Mouse (Mus musculus) G1E (cell line): ENCODE data around the gene Sfxn2. TPM values are rescaled to one million over a fixed set of nuclear protein-coding genes. Genes with fewer than 3 reads are reported as not detected.

Experiments
- ATAC-seq: 2 replicates; pipeline ENCODE4 v1.8.0; 2016; ENCODE audit warnings: mild to moderate bottlenecking; ENCODE audit not compliant: insufficient number of reproducible peaks, poor library complexity, low FRiP score, severe bottlenecking; ENCODE audit errors: extremely low read depth
- DNase-seq: peaks from one replicate; pipeline ENCODE4 v3.0.0; 2012; ENCODE audit warnings: low spot score
- H3K27me3 ChIP-seq: 2 replicates; pipeline ENCODE4 v1.6.1; 2012; ENCODE audit warnings: mild to moderate bottlenecking, low read length, inconsistent platforms; ENCODE audit not compliant: insufficient read depth
- H3K36me3 ChIP-seq: replicated peaks from 2 replicates; pipeline ENCODE3; 2012; ENCODE audit warnings: mild to moderate bottlenecking, inconsistent platforms
- H3K4me1 ChIP-seq: 2 replicates; pipeline ENCODE4 v1.6.1; 2012; ENCODE audit warnings: low read depth, low read length, inconsistent platforms, mixed read lengths; ENCODE audit not compliant: insufficient read depth
- H3K4me3 ChIP-seq: 2 replicates; pipeline ENCODE4 v1.5.1; 2012; ENCODE audit warnings: low read depth, mild to moderate bottlenecking, inconsistent platforms, low read length, moderate library complexity, mixed read lengths
- H3K9me3 ChIP-seq: replicated peaks from 2 replicates; pipeline ENCODE4 v1.6.1; 2012; ENCODE audit warnings: inconsistent platforms
- CTCF ChIP-seq: IDR thresholded peaks from 2 replicates; pipeline ENCODE4 v1.5.1; 2012; ENCODE audit warnings: low read depth, low read length, inconsistent platforms, mixed read lengths
- GATA1 ChIP-seq: IDR thresholded peaks from 2 replicates; pipeline ENCODE4 v1.6.1; 2012; ENCODE audit warnings: borderline replicate concordance, low read length, inconsistent platforms, mixed read lengths
- GATA2 ChIP-seq: IDR thresholded peaks from 2 replicates; pipeline ENCODE4 v1.6.1; 2012; ENCODE audit warnings: low read depth, low read length, inconsistent platforms, borderline replicate concordance
- POLR2AphosphoS5 ChIP-seq: IDR thresholded peaks from 2 replicates; pipeline ENCODE4 v1.6.1; 2012; ENCODE audit warnings: low read depth, low read length, inconsistent platforms; ENCODE audit not compliant: insufficient replicate concordance
- TAL1 ChIP-seq: conservative IDR thresholded peaks from 2 replicates; pipeline ENCODE4 v1.6.1; 2012; ENCODE audit warnings: low read depth, low read length, inconsistent platforms, mixed read lengths
- polyA plus RNA-seq: library from polyadenylated mRNA; stranded (reverse); fragments of >175 nt; gene quantifications from 2 replicates; pipeline ENCODE4 v1.2.3, GENCODE M21; 2012
- total RNA-seq, 2 experiments: library from RNA; stranded (forward) in 1 of 2; stranded (reverse) in 1 of 2; fragments of 200-1000 nt in 1 of 2; fragments of >200 nt in 1 of 2; fragmentation: Nextera tagmentation in 1 of 2; gene quantifications; 2 replicates each; pipeline ENCODE4 v1.2.3; 2014 to 2017

The Sfxn2 gene
- total and polyA plus RNA-seq, 3 experiments, result 1.6 to 5.9 (median 2.3) TPM

DNA sequence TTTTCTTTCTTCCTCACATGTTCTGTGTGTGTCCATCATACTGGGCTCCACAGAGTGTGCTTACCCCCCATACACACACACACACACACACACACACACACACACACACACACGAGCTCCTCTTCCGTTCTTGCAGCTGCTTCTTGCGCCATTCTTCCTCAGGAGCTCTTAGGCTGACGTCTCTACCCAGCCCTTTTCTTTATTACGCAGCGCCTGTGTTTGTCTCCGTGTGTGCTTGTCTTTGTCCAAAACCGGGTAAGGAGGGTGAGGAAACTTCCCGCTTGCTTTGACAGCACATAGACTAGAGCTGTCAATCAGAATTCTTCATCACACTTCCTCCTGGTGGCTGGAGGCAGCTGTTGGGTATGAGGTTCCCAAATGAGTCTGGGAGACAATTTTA lies 45.2 kb downstream of the Sfxn2 start:
- no peak for ATAC-seq
- TF ChIP-seq GATA1 (no peak), POLR2AphosphoS5 (no peak), TAL1 (no peak), CTCF (no peak), GATA2 (no peak)
- DNase-seq, result no peak
- Histone ChIP-seq H3K27me3 (peaks cover 2% of the 10 kb centered on the region; the same call in 1 of the 2 replicates), H3K4me3 (no peak overlapping the region), H3K9me3 (no peaks in the 10 kb centered on the region), H3K4me1 (peaks cover 15% of the 10 kb centered on the region), H3K36me3 (peaks cover 99% of the 10 kb centered on the region)

DNA sequence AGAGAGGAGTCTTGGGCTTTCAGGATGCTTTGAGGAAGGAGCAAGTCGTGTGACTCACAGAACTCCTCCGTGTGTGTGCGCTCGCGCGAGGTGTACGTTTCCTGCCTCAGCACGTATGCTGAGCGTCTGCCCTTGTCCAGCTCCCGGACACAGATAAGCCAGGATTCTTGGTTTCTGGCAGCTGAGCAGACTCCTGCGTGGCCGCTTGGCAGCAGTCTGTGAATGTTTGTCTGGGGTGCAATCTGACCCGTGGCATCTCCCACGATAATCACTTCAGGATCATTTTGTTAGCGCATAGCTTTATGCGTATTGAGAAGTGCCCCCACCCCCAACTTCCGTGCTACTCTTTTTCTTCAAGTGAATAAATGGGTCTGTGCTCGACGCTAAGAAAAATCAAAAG lies 45.8 kb downstream of the Sfxn2 start:
- Histone ChIP-seq H3K9me3 (no peaks in the 10 kb centered on the region), H3K27me3 (peaks cover 2% of the 10 kb centered on the region; the same call in 1 of the 2 replicates), H3K36me3 (peaks cover 99% of the 10 kb centered on the region), H3K4me1 (peaks cover 11% of the 10 kb centered on the region; the same call in 1 of the 2 replicates), H3K4me3 (no peak overlapping the region)
- DNase-seq (no peak), ATAC-seq (no peak)
- TF ChIP-seq POLR2AphosphoS5 (no peak), TAL1 (no peak), GATA1 (no peak), GATA2 (no peak), CTCF (no peak)

DNA sequence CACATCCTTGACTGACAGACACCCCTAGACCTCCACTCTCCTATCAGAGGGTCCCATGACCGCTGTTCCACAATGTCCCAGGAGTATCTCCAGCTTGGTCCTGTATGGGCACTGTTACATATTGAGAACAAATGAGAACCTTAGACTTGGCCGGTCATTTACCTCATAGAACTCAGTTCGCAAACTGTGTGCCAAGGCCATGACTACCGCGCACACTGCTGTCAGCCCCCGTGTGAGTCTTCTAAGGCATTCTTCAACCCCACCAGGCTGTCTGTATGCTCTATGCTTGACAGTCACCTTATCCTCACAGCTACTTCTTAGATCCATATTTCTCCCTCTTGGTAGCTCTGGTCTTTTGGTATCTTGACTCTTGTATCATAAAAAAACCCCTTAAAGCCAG lies 46.4 kb downstream of the Sfxn2 start:
- Histone ChIP-seq H3K4me3 (no peak overlapping the region), H3K9me3 (no peaks in the 10 kb centered on the region), H3K36me3 (peaks cover 99% of the 10 kb centered on the region), H3K4me1 (peaks cover 7% of the 10 kb centered on the region; the same call in 1 of the 2 replicates), H3K27me3 (peaks cover 2% of the 10 kb centered on the region; the same call in 1 of the 2 replicates)
- ATAC-seq (no peak), DNase-seq (no peak)
- TF ChIP-seq POLR2AphosphoS5, result no peak
- TF ChIP-seq GATA2, result no peak
- no peak for TF ChIP-seq TAL1
- no peak for TF ChIP-seq CTCF
- TF ChIP-seq GATA1, result no peak

DNA sequence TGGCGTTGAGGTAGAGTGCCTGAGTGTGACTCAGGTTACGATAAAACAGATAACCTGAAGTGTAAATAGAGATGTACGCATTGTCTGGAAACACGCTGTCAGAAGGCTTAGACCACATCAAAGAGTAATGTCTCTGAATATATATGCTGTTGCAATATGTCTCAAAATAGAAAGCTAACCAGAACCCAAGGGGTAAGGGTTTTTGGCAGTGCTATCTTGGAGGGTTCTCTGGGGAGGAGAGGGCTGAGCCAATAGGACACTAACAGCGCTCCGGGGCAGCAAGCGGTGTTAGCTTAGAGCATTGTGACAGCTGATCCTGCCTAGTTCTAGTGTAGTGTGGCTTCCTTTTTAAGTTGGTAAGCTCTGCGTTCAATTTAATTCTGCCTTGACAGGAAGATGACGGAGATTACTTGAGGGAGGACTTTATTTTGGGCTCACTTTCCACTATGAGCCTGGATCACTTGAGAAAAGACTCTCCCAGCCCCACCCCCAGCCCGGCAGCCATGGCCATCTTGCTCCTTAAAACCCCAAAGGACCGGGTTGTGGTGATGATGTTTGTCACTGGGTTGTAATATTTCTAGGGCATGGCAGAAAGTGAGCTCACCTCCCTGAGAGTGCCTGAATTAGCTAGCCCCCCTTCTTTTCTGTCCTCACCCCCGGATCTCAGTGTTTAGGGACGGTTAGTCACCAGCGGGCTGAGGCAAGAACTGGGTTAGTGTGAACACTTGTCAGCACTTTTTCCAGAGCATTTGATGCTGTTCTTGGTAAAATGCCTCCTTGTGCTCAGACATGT lies 47.0 kb downstream of the Sfxn2 start:
- Histone ChIP-seq H3K36me3 (peaks cover 99% of the 10 kb centered on the region), H3K9me3 (no peaks in the 10 kb centered on the region), H3K27me3 (peaks cover 2% of the 10 kb centered on the region; the same call in 1 of the 2 replicates), H3K4me3 (no peak overlapping the region), H3K4me1 (peaks cover 4% of the 10 kb centered on the region; the same call in 1 of the 2 replicates)
- ATAC-seq (no peak), DNase-seq (no peak)
- TF ChIP-seq POLR2AphosphoS5 (no peak), TAL1 (no peak), GATA2 (no peak), GATA1 (no peak), CTCF (no peak)

DNA sequence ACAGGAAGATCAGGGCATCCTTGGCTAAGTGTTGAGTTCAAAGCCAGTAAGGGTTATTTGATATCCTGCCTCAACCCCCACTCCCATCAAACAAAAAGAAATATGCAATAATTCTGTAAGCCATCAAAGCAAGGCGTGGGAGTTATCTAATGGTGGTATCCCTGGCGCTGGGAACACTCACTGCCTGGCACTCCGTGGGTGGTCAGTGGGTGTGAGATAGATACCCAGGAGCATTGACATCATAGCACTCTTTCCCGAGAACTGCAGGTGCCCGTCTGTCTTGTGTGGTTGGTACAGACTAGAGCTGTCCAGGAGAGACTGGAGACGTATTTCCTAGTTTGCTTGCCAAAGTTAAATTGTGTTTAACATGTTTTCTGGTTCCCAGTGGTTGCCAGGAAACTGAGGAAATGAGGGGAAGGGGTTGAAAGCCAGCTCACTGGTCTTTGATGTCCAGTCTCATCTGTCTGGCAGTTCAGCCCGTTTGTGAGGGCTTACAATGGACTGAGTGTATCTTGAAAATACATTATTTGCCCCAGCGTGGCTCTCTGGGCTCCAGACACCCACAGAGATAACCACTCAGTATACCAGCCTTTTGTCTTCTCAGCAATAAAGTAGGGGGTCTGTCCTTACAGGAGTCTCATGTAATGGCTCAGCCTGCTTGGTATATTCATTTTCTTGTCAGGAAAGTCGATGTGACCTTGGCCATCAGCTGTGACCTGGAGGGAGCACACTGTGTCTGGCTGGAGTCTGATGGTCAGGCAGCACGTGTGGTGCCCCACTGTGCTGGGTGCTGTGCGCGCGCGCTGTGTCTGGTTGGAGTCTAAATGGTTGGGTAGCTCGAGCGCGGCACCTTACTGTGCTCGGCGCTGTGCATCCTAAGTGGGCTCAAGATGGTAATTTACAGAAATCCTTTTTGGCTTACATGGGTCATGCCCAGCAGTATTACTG lies 48.3 kb downstream of the Sfxn2 start:
- Histone ChIP-seq H3K4me1 (peaks cover 4% of the 10 kb centered on the region; the same call in 1 of the 2 replicates), H3K9me3 (no peaks in the 10 kb centered on the region), H3K36me3 (peaks cover 94% of the 10 kb centered on the region), H3K4me3 (no peak overlapping the region), H3K27me3 (peaks cover 2% of the 10 kb centered on the region; the same call in 1 of the 2 replicates)
- no peak for ATAC-seq
- no peak for TF ChIP-seq CTCF
- TF ChIP-seq POLR2AphosphoS5, result no peak
- TF ChIP-seq GATA1, result no peak
- no peak for TF ChIP-seq GATA2
- no peak for TF ChIP-seq TAL1
- DNase-seq, result no peak
